Mouse (Mus musculus) layer of hippocampus, adult 9-11 months (tissue): ENCODE data around the gene Gm21764.
"Not testable (repeated sequence)": the region's sequence is repeated elsewhere in the genome, so short reads cannot be mapped to it uniquely, and the experiment has no call there.

Experiments
- DNase-seq: peaks from one replicate; pipeline ENCODE4 v3.0.0; 2022

Gm21764 gene

DNA sequence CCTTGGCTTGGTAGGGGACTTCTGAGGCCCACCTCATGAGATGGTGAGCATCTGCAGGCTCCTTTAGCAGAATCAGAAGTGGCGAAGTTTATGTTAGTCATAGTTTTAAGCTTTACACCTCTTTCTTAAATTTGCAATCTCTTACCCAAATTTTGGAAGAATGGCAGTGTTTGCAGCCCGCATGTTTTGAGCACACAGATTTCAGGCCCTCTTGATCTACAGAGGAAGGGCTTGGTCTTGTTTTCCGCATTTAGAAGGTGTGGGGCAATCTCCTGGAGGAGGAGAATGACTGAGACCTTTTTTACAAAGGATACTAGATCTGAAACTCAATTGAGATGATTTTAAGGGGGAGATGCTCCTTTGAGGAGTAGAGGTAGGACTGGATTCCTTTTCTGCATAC, at the start of gene Gm21764:
Gene Gm21764, minus strand, starts transcription at position 101 of the 400 bp plus-strand sequence.
- not testable (repeated sequence) for DNase-seq

- DNase-seq = not testable (repeated sequence)
Measured at GRCm38 (mm10) chrY:18088816-18089215, 27.2 kb upstream of the Gm21764 start, which contains the start of gene Ssty1. TSS of gene Ssty1 (plus strand) at chrY:18089116.
